Mouse (Mus musculus): ENCODE results near the gene Ephb2.

Gene Ephb2

GRCm38 (mm10) chr4:136797677-136798569 lies 37.9 kb downstream of the Ephb2 start:
- DNase-seq, result no peak

- DNase-seq, result peak; percentile 57
These were observed 42.5 kb downstream of the Ephb2 start for GRCm38 (mm10) chr4:136793320-136793719.

- peak; percentile 59 for DNase-seq
These were observed 46.0 kb downstream of the Ephb2 start for GRCm38 (mm10) chr4:136789821-136790220.

- DNase-seq, result no peak
These were observed 48.4 kb downstream of the Ephb2 start for GRCm38 (mm10) chr4:136787357-136787756.

- no peak for DNase-seq
These were observed 49.1 kb downstream of the Ephb2 start for GRCm38 (mm10) chr4:136786453-136787276.

- no peak for DNase-seq
These were observed 52.1 kb downstream of the Ephb2 start for GRCm38 (mm10) chr4:136783552-136784150.

- peak; percentile 54 for DNase-seq
These were observed 53.2 kb downstream of the Ephb2 start for GRCm38 (mm10) chr4:136782579-136782925.

GRCm38 (mm10) chr4:136781868-136782578 lies 53.8 kb downstream of the Ephb2 start:
- peak; percentile 59 for DNase-seq

- DNase-seq, result no peak
These were observed 55.4 kb downstream of the Ephb2 start for GRCm38 (mm10) chr4:136780201-136780895.

- no peak for DNase-seq
These were observed 56.6 kb downstream of the Ephb2 start for GRCm38 (mm10) chr4:136779156-136779555.

GRCm38 (mm10) chr4:136776471-136776892 lies 59.3 kb downstream of the Ephb2 start:
- no peak for DNase-seq

GRCm38 (mm10) chr4:136775903-136776302 lies 59.9 kb downstream of the Ephb2 start:
- DNase-seq, result no peak

- DNase-seq, result no peak
These were observed 61.6 kb downstream of the Ephb2 start for GRCm38 (mm10) chr4:136774201-136774600.

- no peak for DNase-seq
These were observed 62.7 kb downstream of the Ephb2 start for GRCm38 (mm10) chr4:136772952-136773584.

GRCm38 (mm10) chr4:136772318-136772717 lies 63.5 kb downstream of the Ephb2 start:
- DNase-seq, result no peak

- no peak for DNase-seq
These were observed 65.1 kb downstream of the Ephb2 start for GRCm38 (mm10) chr4:136770718-136771117.

GRCm38 (mm10) chr4:136768499-136768898 lies 67.3 kb downstream of the Ephb2 start:
- no peak for DNase-seq

- DNase-seq, result no peak
These were observed 70.7 kb downstream of the Ephb2 start for GRCm38 (mm10) chr4:136765080-136765479.

- no peak for DNase-seq
These were observed 72.4 kb downstream of the Ephb2 start for GRCm38 (mm10) chr4:136763349-136763748.

GRCm38 (mm10) chr4:136761713-136762380 lies 73.9 kb downstream of the Ephb2 start:
- DNase-seq, result no peak

GRCm38 (mm10) chr4:136760882-136761281 lies 74.9 kb downstream of the Ephb2 start:
- DNase-seq, result no peak
